Comparison of ENCODE assay signal across 9 mouse cellular contexts in the genomic region with DNA sequence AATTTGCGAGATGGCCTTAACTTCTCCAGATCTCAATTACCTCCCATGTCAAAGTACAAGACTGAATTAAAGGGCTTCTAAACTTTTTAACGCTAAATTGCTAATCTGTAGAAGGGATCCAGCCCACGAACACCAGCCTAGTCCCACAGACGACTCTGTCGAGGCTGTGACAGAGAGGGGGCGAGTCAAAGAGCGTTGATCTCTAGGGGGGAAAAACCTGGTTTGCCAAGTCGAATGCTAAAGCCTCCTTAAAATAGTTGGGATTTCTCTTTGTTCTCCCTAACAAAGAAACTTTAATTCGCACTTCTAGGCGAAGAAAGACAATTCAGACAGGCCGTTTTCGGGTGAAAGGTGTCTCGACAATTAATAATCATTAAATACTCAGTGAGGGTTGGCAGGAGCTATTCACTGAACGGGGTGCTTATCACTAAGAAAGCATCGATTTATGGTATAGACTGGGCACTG. TPM values are rescaled to one million over a fixed set of nuclear protein-coding genes. Genes with fewer than 3 reads are reported as not detected.
DNase-seq lines count a peak whose midpoint lies in the region; ATAC-seq lines count a peak whose summit lies in the region.
"Had no signal": no experiment of that assay in that cellular context is flagged by ENCODE, and none has a peak within 500 bp of the region (broad histone marks: within the 10 kb centered on the region; RNA-seq: fewer than 3 reads in every experiment).

No protein-coding gene starts in this region.

- ATAC-seq in lung, embryonic 15.5 days (ENCODE audit: borderline replicate concordance, extremely low read depth, low FRiP score, low TSS enrichment): no peak
- ATAC-seq in forebrain, embryonic 14.5 days: peak; percentile 7; the same call in 1 of the 2 replicates
- ATAC-seq in liver, embryonic 13.5 days (ENCODE audit: low read depth): no peak
- ATAC-seq in stomach, embryonic 15.5 days (ENCODE audit: insufficient read depth, low FRiP score, low read depth): no peak
- ATAC-seq: inflammation-experienced regulatory T-cells, adult 6 months had no signal

- H3K27ac ChIP-seq in lung, embryonic 15.5 days: no peak overlapping the region
- H3K27ac ChIP-seq in forebrain, embryonic 14.5 days (ENCODE audit: low read depth, low read length): no peak overlapping the region
- no peak overlapping the region for H3K27ac ChIP-seq in liver, embryonic 13.5 days
- H3K27ac ChIP-seq in stomach, embryonic 15.5 days: no peak overlapping the region

- H3K36me3 ChIP-seq in lung, embryonic 15.5 days: no peaks in the 10 kb centered on the region
- no peaks in the 10 kb centered on the region for H3K36me3 ChIP-seq in forebrain, embryonic 14.5 days (ENCODE audit: control insufficient read depth, insufficient read depth, low read length)
- H3K36me3 ChIP-seq in liver, embryonic 13.5 days: no peaks in the 10 kb centered on the region
- no peaks in the 10 kb centered on the region for H3K36me3 ChIP-seq in stomach, embryonic 15.5 days

- peak overlapping the region; percentile 59; the same call in 1 of the 2 replicates for H3K9ac ChIP-seq in lung, embryonic 15.5 days
- H3K9ac ChIP-seq in forebrain, embryonic 14.5 days (ENCODE audit: low read length): peak overlapping the region; percentile 76; the same call in 1 of the 2 replicates
- no peak overlapping the region for H3K9ac ChIP-seq in liver, embryonic 13.5 days
- no peak overlapping the region for H3K9ac ChIP-seq in stomach, embryonic 15.5 days

- no peaks in the 10 kb centered on the region for H3K9me3 ChIP-seq in lung, embryonic 15.5 days
- H3K9me3 ChIP-seq in forebrain, embryonic 14.5 days (replicated peaks; ENCODE audit: control insufficient read depth, low read length): no peaks in the 10 kb centered on the region
- no peaks in the 10 kb centered on the region for H3K9me3 ChIP-seq in liver, embryonic 13.5 days (replicated peaks)
- H3K9me3 ChIP-seq in stomach, embryonic 15.5 days: no peaks in the 10 kb centered on the region

- peak overlapping the region; percentile 96 for H3K4me2 ChIP-seq in lung, embryonic 15.5 days
- peak overlapping the region; percentile 94 for H3K4me2 ChIP-seq in forebrain, embryonic 14.5 days (ENCODE audit: low read length)
- peak overlapping the region; percentile 67 for H3K4me2 ChIP-seq in liver, embryonic 13.5 days
- H3K4me2 ChIP-seq in stomach, embryonic 15.5 days: peak overlapping the region; percentile 89

- H3K4me1 ChIP-seq in lung, embryonic 15.5 days: peaks cover 10% of the 10 kb centered on the region
- peaks cover 16% of the 10 kb centered on the region for H3K4me1 ChIP-seq in forebrain, embryonic 14.5 days (ENCODE audit: control insufficient read depth, insufficient read depth, low read length)
- H3K4me1 ChIP-seq in liver, embryonic 13.5 days (replicated peaks): peaks cover 6% of the 10 kb centered on the region
- H3K4me1 ChIP-seq in stomach, embryonic 15.5 days: peaks cover 4% of the 10 kb centered on the region; the same call in 1 of the 2 replicates

- no peaks in the 10 kb centered on the region; the same call in 1 of the 2 replicates for H3K27me3 ChIP-seq in lung, embryonic 15.5 days
- H3K27me3 ChIP-seq in forebrain, embryonic 14.5 days (replicated peaks; ENCODE audit: control insufficient read depth, insufficient read depth, low read length): no peaks in the 10 kb centered on the region
- H3K27me3 ChIP-seq in liver, embryonic 13.5 days: peaks cover 30% of the 10 kb centered on the region
- H3K27me3 ChIP-seq in stomach, embryonic 15.5 days (replicated peaks): no peaks in the 10 kb centered on the region

- WGBS in lung, embryonic 15.5 days: 24% methylated on average over 15 of the region's 15 CpGs
- WGBS in forebrain, embryonic 14.5 days: 2% methylated on average over 15 of the region's 15 CpGs
- WGBS in liver, embryonic 13.5 days (ENCODE audit: insufficient replicate concordance): 12% methylated on average over 15 of the region's 15 CpGs
- 16% methylated on average over 15 of the region's 15 CpGs for WGBS in stomach, embryonic 15.5 days

- H3K4me3 ChIP-seq in lung, embryonic 15.5 days: peak overlapping the region; percentile 49
- peak overlapping the region; percentile 44 for H3K4me3 ChIP-seq in forebrain, embryonic 14.5 days (ENCODE audit: low read depth, low read length)
- peak overlapping the region; percentile 50; the same call in 1 of the 2 replicates for H3K4me3 ChIP-seq in liver, embryonic 13.5 days (replicated peaks)
- H3K4me3 ChIP-seq in stomach, embryonic 15.5 days (replicated peaks): peak overlapping the region; percentile 40

- DNase-seq in lung, adult 18-20 months: no peak
- peak; percentile 46 for DNase-seq in forebrain, embryonic 14.5 days (ENCODE audit: low spot score)
- no peak for DNase-seq in liver, embryonic 13.5 days
- no peak for DNase-seq in T-cell, adult 2 months (ENCODE audit: low spot score)
- DNase-seq in thymus, postnatal 10 days (ENCODE audit: low spot score in 2 of 2): no peak
- no peak for DNase-seq in testis, postnatal 14 days (ENCODE audit: low spot score)

RNA-seq across cellular contexts. Expression of gene Map3k7, which starts 27.0 kb away (rescaled TPM):
- 33.1 and 34.6 TPM in 2 replicates for polyA plus RNA-seq in lung, embryonic 15.5 days (2015; fragmentation: Nextera tagmentation; extraction: Ambion mirVana)
- polyA plus RNA-seq in forebrain, embryonic 14.5 days (2014; fragmentation: Nextera tagmentation; extraction: Ambion mirVana): 31.5 and 38.0 TPM in 2 replicates
- polyA plus RNA-seq in liver, embryonic 13.5 days (2015; fragmentation: Nextera tagmentation; extraction: Ambion mirVana): 11.7 and 14.1 TPM in 2 replicates
- polyA plus RNA-seq in stomach, embryonic 15.5 days (2015; fragmentation: Nextera tagmentation; extraction: Ambion mirVana): 23.7 and 25.2 TPM in 2 replicates

Comparison
In these comparisons a context has a peak if more than half of its experiments do, and no peak if none do; other contexts are left out.
1. H3K9ac ChIP-seq: peak in lung, embryonic 15.5 days (single experiment) and forebrain, embryonic 14.5 days (single experiment); none in liver, embryonic 13.5 days (single experiment) and stomach, embryonic 15.5 days (single experiment).
2. Peak in every context shown above with its lines, with median percentiles within 50 percentile points of each other: H3K4me2 ChIP-seq and H3K4me3 ChIP-seq.